Mouse (Mus musculus) forebrain, embryonic 15.5 days (tissue): Measurements from ENCODE around the gene Cd247. TPM values are rescaled to one million over a fixed set of nuclear protein-coding genes. Genes with fewer than 3 reads are reported as not detected.

Experiments
- ATAC-seq: fragments of 200-750 bp; cut with Nextera tagmentation; replicated peaks from 2 replicates; pipeline ENCODE4 v1.8.0; 2017; ENCODE audit warnings: mild to moderate bottlenecking, moderate TSS enrichment, moderate library complexity
- H3K27ac ChIP-seq: fragments of 300-500 bp; sonication (generic); replicated peaks from 2 replicates; pipeline ENCODE4 v1.5.1; 2015; ENCODE audit warnings: mild to moderate bottlenecking, inconsistent platforms
- H3K27me3 ChIP-seq: fragments of 300-500 bp; sonication (generic); 2 replicates; pipeline ENCODE4 v1.6.1; 2015; ENCODE audit warnings: inconsistent platforms
- H3K36me3 ChIP-seq: fragments of 300-500 bp; sonication (generic); 2 replicates; pipeline ENCODE4 v1.6.1; 2015; ENCODE audit warnings: mild to moderate bottlenecking, inconsistent platforms
- H3K4me1 ChIP-seq: fragments of 300-500 bp; sonication (generic); 2 replicates; pipeline ENCODE4 v1.6.1; 2015; ENCODE audit warnings: inconsistent platforms
- H3K4me2 ChIP-seq: fragments of 300-500 bp; sonication (generic); replicated peaks from 2 replicates; pipeline ENCODE4 v1.6.1; 2015; ENCODE audit warnings: mild to moderate bottlenecking, inconsistent platforms
- H3K4me3 ChIP-seq: fragments of 300-500 bp; sonication (generic); 2 replicates; pipeline ENCODE4 v1.5.1; 2015; ENCODE audit warnings: mild to moderate bottlenecking, inconsistent platforms
- H3K9ac ChIP-seq: fragments of 300-500 bp; sonication (generic); replicated peaks from 2 replicates; pipeline ENCODE4 v1.6.1; 2015; ENCODE audit warnings: mild to moderate bottlenecking, inconsistent platforms
- H3K9me3 ChIP-seq: fragments of 300-500 bp; sonication (generic); 2 replicates; pipeline ENCODE4 v1.6.1; 2016; ENCODE audit warnings: inconsistent platforms
- WGBS: fragments of 180-500 bp; shearing (Covaris S2); methylation state at CpG from one replicate; pipeline ENCODE4 v1.1.7; 2015; ENCODE audit warnings: mixed read lengths; 5-methylcytosine and 5-hydroxymethylcytosine counted together
- polyA plus RNA-seq: library from polyadenylated mRNA; unstranded; fragments of >200 nt; fragmentation: Nextera tagmentation; extraction: Ambion mirVana; gene quantifications from 2 replicates; pipeline ENCODE4 v1.2.1, GENCODE M21; 2015

The Cd247 gene
- polyA plus RNA-seq, 1 experiment from 2014 or later = 1.5 TPM

DNA sequence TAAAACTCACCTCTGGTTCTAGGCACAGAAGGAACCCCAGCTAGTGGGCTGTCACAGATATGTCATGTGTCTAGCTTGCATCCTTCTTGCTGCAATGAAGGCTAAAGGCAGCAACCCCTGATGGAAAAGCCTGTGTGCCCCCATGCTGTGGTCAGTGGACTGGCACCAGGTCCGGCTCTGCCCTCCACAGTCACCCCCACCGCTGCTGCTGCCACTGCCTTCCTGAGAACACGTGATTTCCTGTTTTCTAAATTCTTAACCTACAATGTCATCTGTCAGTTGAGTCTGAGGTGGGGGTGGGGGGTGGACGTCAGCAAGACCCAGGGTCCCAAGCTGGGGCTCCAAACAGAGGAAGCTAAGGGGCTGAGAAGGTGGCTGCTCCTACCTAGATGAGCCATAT, 60.4 kb downstream of the Cd247 start:
- ATAC-seq = no peak
- H3K4me3 ChIP-seq = no peak overlapping the region
- no peaks in the 10 kb centered on the region for H3K36me3 ChIP-seq
- H3K9me3 ChIP-seq = no peaks in the 10 kb centered on the region
- no peak overlapping the region for H3K9ac ChIP-seq
- H3K27me3 ChIP-seq = peaks cover 17% of the 10 kb centered on the region; the same call in 1 of the 2 replicates
- no peak overlapping the region for H3K4me2 ChIP-seq
- 87% methylated on average over 4 of the region's 4 CpGs for WGBS
- no peak overlapping the region for H3K27ac ChIP-seq
- H3K4me1 ChIP-seq = peaks cover 23% of the 10 kb centered on the region

- Histone ChIP-seq H3K27me3 (peaks cover 17% of the 10 kb centered on the region; the same call in 1 of the 2 replicates), H3K4me2 (no peak overlapping the region), H3K9me3 (no peaks in the 10 kb centered on the region), H3K9ac (no peak overlapping the region), H3K4me3 (no peak overlapping the region), H3K4me1 (peaks cover 15% of the 10 kb centered on the region), H3K36me3 (no peaks in the 10 kb centered on the region), H3K27ac (no peak overlapping the region)
- 85% methylated on average over 17 of the region's 17 CpGs for WGBS
- ATAC-seq = no peak
These were observed 61.3 kb downstream of the Cd247 start for GRCm38 (mm10) chr1:165849458-165850445.

DNA sequence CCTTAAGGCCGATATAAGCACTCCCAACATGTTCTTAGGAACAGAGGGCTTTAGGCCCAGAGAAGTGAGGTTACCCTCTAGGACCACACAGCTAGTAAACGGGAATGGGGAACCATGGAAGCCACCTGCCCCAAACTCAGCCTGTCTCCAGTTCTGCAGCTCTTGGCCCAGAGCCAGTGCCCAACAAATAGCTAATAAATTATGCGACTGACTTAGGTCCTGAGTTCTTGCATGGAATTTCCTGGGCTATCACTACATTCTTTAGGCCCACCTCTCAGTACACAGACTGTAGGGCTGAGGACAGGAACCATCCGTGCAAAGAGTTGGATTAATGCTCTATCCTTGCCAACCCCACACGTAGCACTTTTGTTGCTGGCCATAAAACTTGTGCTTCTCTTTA, 63.6 kb downstream of the Cd247 start:
- Histone ChIP-seq H3K4me2 (no peak overlapping the region), H3K4me1 (peaks cover 6% of the 10 kb centered on the region; the same call in 1 of the 2 replicates), H3K9me3 (no peaks in the 10 kb centered on the region), H3K36me3 (no peaks in the 10 kb centered on the region), H3K4me3 (no peak overlapping the region), H3K9ac (no peak overlapping the region), H3K27ac (no peak overlapping the region), H3K27me3 (no peaks in the 10 kb centered on the region)
- ATAC-seq = peak; percentile 44; the same call in 1 of the 2 replicates
- 40% methylated on average over 5 of the region's 5 CpGs for WGBS

DNA sequence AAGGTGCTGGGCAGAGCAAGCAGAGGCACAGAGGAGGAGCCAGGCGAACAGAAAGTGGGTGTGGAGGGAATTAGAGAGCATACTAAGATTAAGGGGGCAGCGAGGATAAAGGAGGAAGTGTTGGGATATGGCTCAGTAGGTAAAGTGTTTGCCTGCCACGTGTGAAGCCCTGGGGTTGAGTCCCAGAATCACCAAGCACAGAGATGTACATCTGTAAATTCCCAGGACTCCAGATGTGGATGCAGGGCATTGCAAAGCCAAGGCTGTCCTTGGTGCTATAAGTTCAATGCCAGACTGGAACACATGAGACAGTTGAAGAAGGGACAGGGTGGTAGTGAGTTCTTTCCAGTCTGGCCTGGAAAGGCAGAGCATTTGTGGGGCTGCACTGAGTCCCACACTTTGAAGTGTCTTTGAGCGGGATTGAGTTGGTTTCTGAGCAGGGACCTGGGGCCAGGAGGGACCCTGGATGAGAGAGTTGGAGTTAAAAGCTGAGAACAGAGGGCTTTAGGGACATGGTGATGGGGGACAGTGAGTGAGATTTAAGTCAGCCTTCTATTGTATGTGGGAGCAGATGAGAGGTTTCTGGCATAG, 64.7 kb downstream of the Cd247 start:
- no peak overlapping the region for H3K4me2 ChIP-seq
- ATAC-seq = no peak
- no peaks in the 10 kb centered on the region for H3K9me3 ChIP-seq
- no peak overlapping the region for H3K9ac ChIP-seq
- no peak overlapping the region for H3K4me3 ChIP-seq
- H3K4me1 ChIP-seq = peaks cover 6% of the 10 kb centered on the region; the same call in 1 of the 2 replicates
- no peak overlapping the region for H3K27ac ChIP-seq
- no peaks in the 10 kb centered on the region for H3K36me3 ChIP-seq
- no peaks in the 10 kb centered on the region for H3K27me3 ChIP-seq
- WGBS = 60% methylated on average over 4 of the region's 4 CpGs

DNA sequence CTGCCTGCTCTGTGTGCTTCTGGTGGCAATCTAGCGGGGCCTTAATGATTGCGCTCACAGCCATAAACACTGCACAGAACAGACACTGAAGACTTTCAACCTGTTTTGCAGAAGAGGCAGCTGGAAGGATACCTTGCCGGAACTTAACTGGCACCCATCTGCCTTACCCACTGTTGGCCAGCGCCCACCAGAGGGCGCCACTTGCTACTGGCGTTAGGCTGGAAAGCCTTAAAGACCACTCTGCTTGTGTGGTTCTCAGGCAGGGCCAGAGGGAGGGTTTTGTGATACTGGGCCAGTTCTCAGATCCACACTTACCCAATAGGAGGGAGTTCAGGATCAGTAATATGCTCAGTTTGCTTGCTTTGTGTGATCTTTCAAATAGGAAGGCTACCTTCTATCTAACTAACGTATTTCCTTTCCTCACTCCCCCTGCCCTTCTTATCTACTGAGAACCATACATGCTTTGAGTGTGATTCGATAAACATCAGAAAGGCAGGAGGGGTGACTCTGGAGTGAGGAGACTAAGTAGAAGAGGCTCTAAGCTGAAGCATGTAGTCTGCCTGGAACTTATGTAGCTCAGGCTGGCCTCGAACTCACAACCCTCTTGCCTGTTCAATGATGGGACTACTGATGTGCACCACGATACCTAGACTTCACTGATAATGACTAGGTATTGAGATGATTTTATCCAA, 65.4 kb downstream of the Cd247 start:
- H3K4me1 ChIP-seq = peaks cover 6% of the 10 kb centered on the region; the same call in 1 of the 2 replicates
- no peak overlapping the region for H3K4me2 ChIP-seq
- 63% methylated on average over 10 of the region's 10 CpGs for WGBS
- H3K27me3 ChIP-seq = no peaks in the 10 kb centered on the region
- ATAC-seq = peak; percentile 41; the same call in 1 of the 2 replicates
- no peak overlapping the region for H3K27ac ChIP-seq
- no peaks in the 10 kb centered on the region for H3K9me3 ChIP-seq
- H3K36me3 ChIP-seq = no peaks in the 10 kb centered on the region
- H3K9ac ChIP-seq = no peak overlapping the region
- no peak overlapping the region for H3K4me3 ChIP-seq

DNA sequence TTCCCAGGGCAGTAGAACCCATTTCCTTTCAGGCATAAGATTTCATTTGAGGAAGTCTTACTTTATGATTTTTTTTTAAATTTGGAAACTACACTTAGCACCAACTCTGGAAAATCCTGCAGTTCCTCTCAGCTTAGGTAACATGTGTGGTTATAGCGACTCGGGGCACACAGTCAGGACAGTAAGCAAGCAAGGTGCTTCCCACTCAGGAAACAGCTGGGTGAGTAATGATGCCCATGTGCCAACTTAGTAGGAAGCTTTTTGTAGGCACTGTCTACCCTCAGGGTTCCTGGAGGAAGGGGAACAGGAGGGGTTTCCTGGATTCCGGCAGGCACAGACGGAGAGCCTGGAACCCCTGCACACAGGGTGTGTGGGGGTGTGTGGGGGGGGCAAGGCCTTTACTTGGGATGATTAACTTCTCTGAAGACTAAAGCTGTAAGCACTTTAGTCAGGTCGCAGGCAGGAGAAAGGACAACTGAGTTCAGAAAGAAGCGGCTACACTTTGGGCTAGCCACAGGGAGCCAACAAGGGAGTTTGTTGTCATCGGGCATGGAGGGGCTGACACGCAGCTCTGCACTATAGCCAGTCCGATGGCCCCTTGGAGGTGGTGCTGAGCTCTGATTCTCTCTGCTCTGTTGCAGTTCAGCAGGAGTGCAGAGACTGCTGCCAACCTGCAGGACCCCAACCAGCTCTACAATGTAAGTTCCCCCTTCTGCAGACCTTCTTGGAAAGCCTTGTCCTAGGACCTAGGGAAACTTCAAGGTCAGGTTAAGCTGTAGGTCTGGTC, 67.5 kb downstream of the Cd247 start:
- Histone ChIP-seq H3K4me1 (peaks cover 6% of the 10 kb centered on the region; the same call in 1 of the 2 replicates), H3K9ac (no peak overlapping the region), H3K36me3 (no peaks in the 10 kb centered on the region), H3K27ac (no peak overlapping the region), H3K4me3 (no peak overlapping the region), H3K9me3 (no peaks in the 10 kb centered on the region), H3K27me3 (no peaks in the 10 kb centered on the region), H3K4me2 (no peak overlapping the region)
- WGBS = 59% methylated on average over 9 of the region's 9 CpGs
- no peak for ATAC-seq

DNA sequence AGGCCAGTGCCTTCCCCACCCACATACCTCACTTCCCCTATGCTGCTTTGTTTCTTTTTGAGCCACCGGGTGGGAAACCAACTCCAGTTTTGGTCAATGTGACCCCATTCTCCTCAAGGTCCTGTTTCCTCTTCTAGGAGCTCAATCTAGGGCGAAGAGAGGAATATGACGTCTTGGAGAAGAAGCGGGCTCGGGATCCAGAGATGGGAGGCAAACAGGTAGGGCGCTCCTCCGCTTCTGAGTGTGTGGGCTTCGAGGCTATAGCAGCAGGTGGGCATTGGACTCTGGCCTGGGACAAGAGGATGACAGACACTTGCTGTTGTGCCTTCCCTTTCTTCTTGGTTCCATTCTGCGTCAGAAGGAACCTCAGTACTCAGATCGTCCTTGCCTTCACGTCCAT, 68.8 kb downstream of the Cd247 start:
- 92% methylated on average over 11 of the region's 11 CpGs for WGBS
- peaks cover 9% of the 10 kb centered on the region for H3K4me1 ChIP-seq
- ATAC-seq = no peak
- no peak overlapping the region for H3K27ac ChIP-seq
- no peak overlapping the region for H3K9ac ChIP-seq
- H3K4me3 ChIP-seq = no peak overlapping the region
- no peaks in the 10 kb centered on the region for H3K36me3 ChIP-seq
- no peaks in the 10 kb centered on the region for H3K27me3 ChIP-seq
- no peak overlapping the region for H3K4me2 ChIP-seq
- no peaks in the 10 kb centered on the region for H3K9me3 ChIP-seq

DNA sequence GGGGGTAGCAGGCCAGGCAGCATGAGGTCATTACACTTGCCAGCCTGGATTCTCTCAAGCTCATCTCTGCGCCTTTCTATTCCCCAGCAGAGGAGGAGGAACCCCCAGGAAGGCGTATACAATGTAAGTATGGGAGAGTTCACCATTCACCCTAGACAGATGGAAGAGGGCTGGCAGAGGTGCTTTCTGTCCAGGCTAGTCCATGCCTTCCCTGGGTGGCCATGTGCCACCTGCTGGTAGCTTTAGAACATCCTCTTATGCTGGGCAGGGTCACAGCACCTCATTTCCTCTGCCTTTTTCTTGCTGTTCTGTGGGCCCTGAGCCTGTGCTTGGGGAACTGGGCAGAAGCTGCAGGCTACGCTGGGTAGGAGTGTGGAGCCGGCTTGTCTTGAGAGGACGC, 69.9 kb downstream of the Cd247 start:
- no peak overlapping the region for H3K4me3 ChIP-seq
- no peaks in the 10 kb centered on the region for H3K27me3 ChIP-seq
- H3K27ac ChIP-seq = no peak overlapping the region
- ATAC-seq = no peak
- no peaks in the 10 kb centered on the region for H3K9me3 ChIP-seq
- peaks cover 7% of the 10 kb centered on the region for H3K4me1 ChIP-seq
- H3K4me2 ChIP-seq = no peak overlapping the region
- no peak overlapping the region for H3K9ac ChIP-seq
- 88% methylated on average over 5 of the region's 5 CpGs for WGBS
- H3K36me3 ChIP-seq = no peaks in the 10 kb centered on the region

- 74% methylated on average over 9 of the region's 9 CpGs for WGBS
- no peak overlapping the region for H3K4me3 ChIP-seq
These were observed 72.1 kb downstream of the Cd247 start for GRCm38 (mm10) chr1:165860373-165861234.

DNA sequence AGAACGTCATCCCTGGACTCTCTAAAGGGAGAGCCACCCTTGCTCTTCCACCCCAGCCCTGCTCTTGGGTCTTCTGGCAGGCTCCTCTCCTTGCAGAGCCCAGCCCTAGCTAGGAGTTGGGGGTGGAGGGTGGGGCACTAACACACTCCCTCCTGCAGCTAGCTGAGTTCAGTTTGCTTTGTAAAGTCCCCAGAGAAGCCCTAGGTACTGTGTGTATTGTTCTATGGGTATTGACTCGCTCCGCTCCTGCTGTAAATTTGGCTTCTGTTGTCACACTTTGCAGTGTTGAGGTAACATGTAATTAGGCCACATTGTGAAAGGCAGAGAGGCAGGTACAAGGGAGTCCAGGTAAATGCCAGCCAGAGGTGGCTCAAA, 72.7 kb downstream of the Cd247 start:
- H3K4me3 ChIP-seq = no peak overlapping the region
- no peaks in the 10 kb centered on the region for H3K9me3 ChIP-seq
- H3K27me3 ChIP-seq = no peaks in the 10 kb centered on the region
- peaks cover 6% of the 10 kb centered on the region; the same call in 1 of the 2 replicates for H3K36me3 ChIP-seq
- no peak for ATAC-seq
- H3K4me2 ChIP-seq = no peak overlapping the region
- no peak overlapping the region for H3K9ac ChIP-seq
- peaks cover 7% of the 10 kb centered on the region for H3K4me1 ChIP-seq
- WGBS = 71% methylated on average over 3 of the region's 3 CpGs
- no peak overlapping the region for H3K27ac ChIP-seq

More at GRCm38 (mm10) chr1:165860373-165861234, 72.1 kb downstream of the Cd247 start:
- Histone ChIP-seq H3K9me3 (no peaks in the 10 kb centered on the region), H3K27ac (0 out of 2 replicates have a peak overlapping the region, but pooled peaks have one; percentile 11), H3K9ac (no peak overlapping the region), H3K4me1 (peaks cover 7% of the 10 kb centered on the region), H3K4me2 (no peak overlapping the region), H3K36me3 (peaks cover 6% of the 10 kb centered on the region; the same call in 1 of the 2 replicates), H3K27me3 (no peaks in the 10 kb centered on the region)
- no peak for ATAC-seq
